In genomic region chr8:60933617-60934016, GRCm38 (mm10) we compare ENCODE assay signal across 15 mouse cellular contexts. TPM values are rescaled to one million over a fixed set of nuclear protein-coding genes. Genes with fewer than 3 reads are reported as not detected.
A peak's percentile ranks its signal among the peaks of the same experiment; 100 is the strongest.
DNase-seq lines count a peak whose midpoint lies in the region; ATAC-seq and TF ChIP-seq lines count a peak whose summit lies in the region.
"Had no signal": no experiment of that assay in that cellular context is flagged by ENCODE, and none has a peak within 500 bp of the region (broad histone marks: within the 10 kb centered on the region; RNA-seq: fewer than 3 reads in every experiment).

No protein-coding gene starts in this region.

- intact Hi-C loops in heart, postnatal 14 days (cut with DNase I): no loop called here

- H3K27me3 ChIP-seq in heart, postnatal 0 days (ENCODE audit: control insufficient read depth, insufficient read depth, low read length): no peaks in the 10 kb centered on the region
- no peaks in the 10 kb centered on the region for H3K27me3 ChIP-seq in liver, embryonic 14.5 days (ENCODE audit: control insufficient read depth, insufficient read depth, low read length)
- no peaks in the 10 kb centered on the region for H3K27me3 ChIP-seq in liver, embryonic 11.5 days (replicated peaks; ENCODE audit: control insufficient read depth, insufficient read depth, low read length)
- H3K27me3 ChIP-seq in CH12.LX (replicated peaks): no peaks in the 10 kb centered on the region
- H3K27me3 ChIP-seq: forebrain, embryonic 12.5 days; heart, embryonic 13.5 days; kidney, embryonic 15.5 days; limb, embryonic 12.5 days; lung, embryonic 15.5 days had no signal

- no peak overlapping the region for H3K4me2 ChIP-seq in heart, postnatal 0 days (ENCODE audit: low read depth, low read length)
- no peak overlapping the region for H3K4me2 ChIP-seq in liver, embryonic 14.5 days (ENCODE audit: low read depth)
- no peak overlapping the region for H3K4me2 ChIP-seq in liver, embryonic 11.5 days
- no peak overlapping the region for H3K4me2 ChIP-seq in CH12.LX (ENCODE audit: insufficient read depth, low read depth, poor library complexity, severe bottlenecking)
- H3K4me2 ChIP-seq: forebrain, embryonic 12.5 days; heart, embryonic 13.5 days; kidney, embryonic 15.5 days; limb, embryonic 12.5 days; lung, embryonic 15.5 days had no signal

- no peaks in the 10 kb centered on the region for H3K9me3 ChIP-seq in heart, postnatal 0 days (replicated peaks; ENCODE audit: control insufficient read depth, low read length)
- no peaks in the 10 kb centered on the region for H3K9me3 ChIP-seq in liver, embryonic 14.5 days (ENCODE audit: control insufficient read depth, low read length)
- H3K9me3 ChIP-seq in liver, embryonic 11.5 days (ENCODE audit: control insufficient read depth, low read length): no peaks in the 10 kb centered on the region
- H3K9me3 ChIP-seq in CH12.LX (replicated peaks; ENCODE audit: low read length): no peaks in the 10 kb centered on the region
- H3K9me3 ChIP-seq: forebrain, embryonic 12.5 days; heart, embryonic 13.5 days; kidney, embryonic 15.5 days; limb, embryonic 12.5 days; lung, embryonic 15.5 days had no signal

- H3K4me3 ChIP-seq in heart, postnatal 0 days (ENCODE audit: low read depth, low read length): no peak overlapping the region
- no peak overlapping the region for H3K4me3 ChIP-seq in liver, embryonic 14.5 days (ENCODE audit: insufficient read depth in 1 of 2, low read depth in 2 of 2, low read length in 2 of 2)
- H3K4me3 ChIP-seq in liver, embryonic 11.5 days (ENCODE audit: low read depth, low read length): no peak overlapping the region
- no peak overlapping the region for H3K4me3 ChIP-seq in CH12.LX (replicated peaks in 1 of 3; ENCODE audit: low read depth in 2 of 3, low read length in 2 of 3, poor library complexity in 1 of 3)
- H3K4me3 ChIP-seq: forebrain, embryonic 12.5 days; heart, embryonic 13.5 days; kidney, embryonic 15.5 days; limb, embryonic 12.5 days; lung, embryonic 15.5 days had no signal

- peaks cover 29% of the 10 kb centered on the region for H3K36me3 ChIP-seq in heart, postnatal 0 days (replicated peaks; ENCODE audit: control insufficient read depth, insufficient read depth, low read length)
- peaks cover 53% of the 10 kb centered on the region for H3K36me3 ChIP-seq in liver, embryonic 14.5 days (replicated peaks; ENCODE audit: control insufficient read depth, insufficient read depth, low read depth)
- peaks cover 3% of the 10 kb centered on the region; the same call in 1 of the 2 replicates for H3K36me3 ChIP-seq in liver, embryonic 11.5 days (ENCODE audit: control insufficient read depth, insufficient read depth, low read length)
- peaks cover 19 to 51% of the 10 kb centered on the region in 2 experiments for H3K36me3 ChIP-seq in CH12.LX (replicated peaks in 1 of 2; ENCODE audit: control insufficient read depth in 1 of 2, insufficient read depth in 1 of 2, low read length in 1 of 2)
- H3K36me3 ChIP-seq: lung, embryonic 15.5 days had no signal

- no peak overlapping the region for H3K27ac ChIP-seq in heart, postnatal 0 days (ENCODE audit: low read depth)
- H3K27ac ChIP-seq in liver, embryonic 14.5 days: no peak overlapping the region
- H3K27ac ChIP-seq in liver, embryonic 11.5 days (ENCODE audit: low read depth, low read length): no peak overlapping the region
- H3K27ac ChIP-seq in CH12.LX (ENCODE audit: insufficient read depth, low read depth): no peak overlapping the region
- H3K27ac ChIP-seq: forebrain, embryonic 12.5 days; heart, embryonic 13.5 days; kidney, embryonic 15.5 days; limb, embryonic 12.5 days; lung, embryonic 15.5 days had no signal

- no peak for DNase-seq in heart, postnatal 0 days (ENCODE audit: low spot score)
- DNase-seq in heart, postnatal 14 days: no peak
- no peak for DNase-seq in liver, embryonic 14.5 days (ENCODE audit: low read depth in 3 of 3, low spot score in 3 of 3)
- no peak for DNase-seq in liver, embryonic 11.5 days (ENCODE audit: low spot score)
- DNase-seq in CH12.LX (ENCODE audit: extremely low read depth): no peak
- DNase-seq in ZHBTc4 (ENCODE audit: low read depth, low spot score): peak; percentile 25
- no peak for DNase-seq in adrenal gland, adult 8-10 months
- DNase-seq: cerebellum, postnatal 10 days; midbrain, embryonic 14.5 days; right cerebral cortex, postnatal 4 days had no signal

- no peak for TF ChIP-seq EP300 in heart, postnatal 0 days (IDR thresholded peaks at IDR 0.05; ENCODE audit: low read depth)
- TF ChIP-seq EP300 in liver, embryonic 14.5 days (IDR thresholded peaks at IDR 0.05; ENCODE audit: low read depth): no peak
- no peak for TF ChIP-seq EP300 in CH12.LX (IDR thresholded peaks at IDR 0.05; ENCODE audit: low read length)

- peak; percentile 33 for TF ChIP-seq CTCF in heart, postnatal 0 days (IDR thresholded peaks at IDR 0.05; ENCODE audit: low read depth)
- peak; percentile 52 for TF ChIP-seq CTCF in liver, embryonic 14.5 days (IDR thresholded peaks at IDR 0.05; ENCODE audit: low read depth)
- TF ChIP-seq CTCF in CH12.LX (conservative IDR thresholded peaks at IDR 0.05 in 1 of 2, IDR thresholded peaks at IDR 0.05 in 1 of 2; ENCODE audit: low read depth in 2 of 2, low read length in 2 of 2): peak in 1 of 2 experiments; percentile 35; a peak in 2 of 4 replicates

- TF ChIP-seq POLR2A in CH12.LX (IDR thresholded peaks at IDR 0.05; ENCODE audit: low read depth, low read length): no peak

- no peak for ATAC-seq in heart, postnatal 0 days (ENCODE audit: insufficient read depth, low read depth)
- no peak for ATAC-seq in liver, embryonic 14.5 days (ENCODE audit: insufficient read depth)
- ATAC-seq in liver, embryonic 11.5 days (replicated peaks; ENCODE audit: low FRiP score): no peak

- H3K9ac ChIP-seq in heart, postnatal 0 days (replicated peaks; ENCODE audit: low read depth, low read length): no peak overlapping the region
- H3K9ac ChIP-seq in liver, embryonic 14.5 days (replicated peaks): no peak overlapping the region
- no peak overlapping the region for H3K9ac ChIP-seq in liver, embryonic 11.5 days (ENCODE audit: low read depth, low read length)
- H3K9ac ChIP-seq in CH12.LX (ENCODE audit: insufficient read depth, low read depth): no peak overlapping the region
- H3K9ac ChIP-seq: forebrain, embryonic 12.5 days; heart, embryonic 13.5 days; kidney, embryonic 15.5 days; limb, embryonic 12.5 days; lung, embryonic 15.5 days had no signal

- H3K79me2 ChIP-seq in CH12.LX (replicated peaks; ENCODE audit: control insufficient read depth, extremely low read depth, insufficient read depth, poor library complexity, severe bottlenecking): no peaks in the 10 kb centered on the region

- in situ Hi-C loops in CH12.LX (cut with MboI; ENCODE audit: low pct_ligation_motif_present, low pct_unique_long_range_greater_than_20kb, low sequenced_read_pairs): no loop called here

- dilution Hi-C loops in CH12.LX (cut with MboI; ENCODE audit: extremely low pct_ligation_motif_present, extremely low pct_unique_long_range_greater_than_20kb, low sequenced_read_pairs): no loop called here

- no peaks in the 10 kb centered on the region for H3K4me1 ChIP-seq in heart, postnatal 0 days (ENCODE audit: control insufficient read depth, insufficient read depth)
- H3K4me1 ChIP-seq in liver, embryonic 14.5 days (replicated peaks; ENCODE audit: control insufficient read depth in 2 of 2, insufficient read depth in 2 of 2, low read length in 1 of 2): peaks cover 6% of the 10 kb centered on the region in 2 experiments
- peaks cover 8% of the 10 kb centered on the region for H3K4me1 ChIP-seq in liver, embryonic 11.5 days (replicated peaks; ENCODE audit: control insufficient read depth, insufficient read depth, low read length)
- 0 out of 4 replicates have a peak, but pooled peaks cover 0 to 4% of the 10 kb centered on the region in 2 experiments for H3K4me1 ChIP-seq in CH12.LX (ENCODE audit: control insufficient read depth in 1 of 2, insufficient read depth in 2 of 2)
- H3K4me1 ChIP-seq: kidney, embryonic 15.5 days; limb, embryonic 12.5 days; lung, embryonic 15.5 days had no signal

- TF ChIP-seq RAD21 in CH12.LX (IDR thresholded peaks at IDR 0.05; ENCODE audit: low read depth, low read length): peak; percentile 12

RNA-seq across cellular contexts. Expression of gene Hpf1, which starts 43.4 kb away (rescaled TPM):
- total RNA-seq in heart, postnatal 0 days (2014; rRNA removed; ENCODE audit: low replicate concordance): 9.5 and 12.3 TPM in 2 replicates
- polyA plus RNA-seq in heart, postnatal 0 days (2015; fragmentation: Nextera tagmentation; extraction: Ambion mirVana): 53.6 and 58.2 TPM in 2 replicates
- 10 to 100 TPM; 17.9 TPM for total RNA-seq in heart, postnatal 14 days (2021)
- 18.9 and 37.5 TPM in 2 replicates for polyA plus RNA-seq in liver, embryonic 14.5 days (2012; rRNA removed)
- 83.1 and 87.5 TPM in 2 replicates for polyA plus RNA-seq in liver, embryonic 14.5 days (2014; fragmentation: Nextera tagmentation; extraction: Ambion mirVana)
- 133 and 145 TPM in 2 replicates for polyA plus RNA-seq in liver, embryonic 11.5 days (2014; fragmentation: Nextera tagmentation; extraction: Ambion mirVana)
- total RNA-seq in CH12.LX (2012; rRNA removed) (76.1 and 77.4 TPM in 2 replicates), CH12.LX (2014; rRNA removed) (95.0 and 110 TPM in 2 replicates)
- 132 and 135 TPM in 2 replicates for polyA plus RNA-seq in CH12.LX (2012; ENCODE audit: insufficient read length, low read depth)
- 10 to 100 TPM; 19.7 to 29.6 (median 23.2) TPM for total RNA-seq in adrenal gland, adult 8-10 months (2022)

RNA-seq across cellular contexts. Expression of gene Clcn3, which starts 49.5 kb away (rescaled TPM):
- total RNA-seq in heart, postnatal 0 days (2014; rRNA removed; ENCODE audit: low replicate concordance): 25.2 and 30.3 TPM in 2 replicates
- polyA plus RNA-seq in heart, postnatal 0 days (2015; fragmentation: Nextera tagmentation; extraction: Ambion mirVana): 16.1 and 17.0 TPM in 2 replicates
- total RNA-seq in heart, postnatal 14 days (2021): 10 to 100 TPM; 33.6 to 36.1 TPM
- 19.2 and 28.1 TPM in 2 replicates for polyA plus RNA-seq in liver, embryonic 14.5 days (2012; rRNA removed)
- polyA plus RNA-seq in liver, embryonic 14.5 days (2014; fragmentation: Nextera tagmentation; extraction: Ambion mirVana): 34.6 and 38.2 TPM in 2 replicates
- 42.9 and 43.8 TPM in 2 replicates for polyA plus RNA-seq in liver, embryonic 11.5 days (2014; fragmentation: Nextera tagmentation; extraction: Ambion mirVana)
- total RNA-seq in CH12.LX (2012; rRNA removed) (23.3 and 29.2 TPM in 2 replicates), CH12.LX (2014; rRNA removed) (37.3 and 39.3 TPM in 2 replicates)
- 18.7 and 21.9 TPM in 2 replicates for polyA plus RNA-seq in CH12.LX (2012; ENCODE audit: insufficient read length, low read depth)
- 10 to 100 TPM; 50.9 to 68.9 (median 60.7) TPM for total RNA-seq in adrenal gland, adult 8-10 months (2022)

RNA-seq across cellular contexts. Expression of gene Nek1, which starts 59.4 kb away (rescaled TPM):
- 2.1 and 3.1 TPM in 2 replicates for total RNA-seq in heart, postnatal 0 days (2014; rRNA removed; ENCODE audit: low replicate concordance)
- 6.3 and 8.8 TPM in 2 replicates for polyA plus RNA-seq in heart, postnatal 0 days (2015; fragmentation: Nextera tagmentation; extraction: Ambion mirVana)
- total RNA-seq in heart, postnatal 14 days (2021): 1 to 10 TPM; 7.8 to 7.9 TPM
- polyA plus RNA-seq in liver, embryonic 14.5 days (2012; rRNA removed): 1.5 and 2.6 TPM in 2 replicates
- 6.7 and 8.5 TPM in 2 replicates for polyA plus RNA-seq in liver, embryonic 14.5 days (2014; fragmentation: Nextera tagmentation; extraction: Ambion mirVana)
- polyA plus RNA-seq in liver, embryonic 11.5 days (2014; fragmentation: Nextera tagmentation; extraction: Ambion mirVana): 14.1 and 17.1 TPM in 2 replicates
- total RNA-seq in CH12.LX (2012; rRNA removed) (6.5 and 7.7 TPM in 2 replicates), CH12.LX (2014; rRNA removed) (8.2 and 9.2 TPM in 2 replicates)
- polyA plus RNA-seq in CH12.LX (2012; ENCODE audit: insufficient read length, low read depth): 9.1 TPM in 2 replicates
- total RNA-seq in adrenal gland, adult 8-10 months (2022): 10 to 100 TPM; 17.6 to 25.2 (median 23.8) TPM
